Mouse (Mus musculus): Measurements from ENCODE around the gene Slc16a10.

- TF ChIP-seq EP300 (IDR thresholded peaks at IDR 0.05; ENCODE audit: low read depth) = no peak
- TF ChIP-seq CTCF (IDR thresholded peaks at IDR 0.05; ENCODE audit: low read depth) = no peak
Measured at GRCm38 (mm10) chr10:40083556-40083955, 58.5 kb downstream of the Slc16a10 start.
